Mouse (Mus musculus) heart, adult 18-20 months (tissue): ENCODE measurements around the gene Cspg4. TPM values are rescaled to one million over a fixed set of nuclear protein-coding genes. Genes with fewer than 3 reads are reported as not detected.
"Not testable (repeated sequence)": the region's sequence is repeated elsewhere in the genome, so short reads cannot be mapped to it uniquely, and the experiment has no call there.

Source experiments
- DNase-seq, 2 experiments: peaks; one replicate each; pipeline ENCODE4 v3.0.0; 2021 to 2022; ENCODE audit warnings: mixed read lengths in 1 of 2
- total RNA-seq, 2 experiments: library from RNA; stranded (reverse); gene quantifications; 2 replicates each; pipeline ENCODE4 v1.2.3; 2021

The Cspg4 gene
- total RNA-seq, 2 experiments from 2014 or later: 9.9 to 11.5 TPM

DNA sequence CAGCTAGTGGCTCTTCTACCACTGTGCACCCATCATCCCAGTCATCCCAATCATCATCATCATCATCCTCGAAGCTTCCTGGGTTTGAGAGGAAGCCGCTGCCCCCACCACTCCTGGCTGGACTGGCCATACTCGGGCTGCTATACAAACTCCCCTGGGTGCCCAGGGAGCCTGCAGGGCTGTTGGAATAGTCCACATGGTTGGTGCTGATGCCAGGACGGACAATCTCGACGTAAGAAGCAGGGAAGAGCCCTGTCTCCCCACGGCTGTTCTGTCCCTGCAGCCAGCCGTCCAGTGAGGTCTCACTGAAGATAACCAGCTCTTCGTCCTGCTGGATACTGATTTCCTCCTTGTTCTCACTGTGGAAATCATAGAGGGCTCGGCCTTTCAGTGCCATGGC lies 61.6 kb downstream of the Cspg4 start:
- DNase-seq: no peak

DNA sequence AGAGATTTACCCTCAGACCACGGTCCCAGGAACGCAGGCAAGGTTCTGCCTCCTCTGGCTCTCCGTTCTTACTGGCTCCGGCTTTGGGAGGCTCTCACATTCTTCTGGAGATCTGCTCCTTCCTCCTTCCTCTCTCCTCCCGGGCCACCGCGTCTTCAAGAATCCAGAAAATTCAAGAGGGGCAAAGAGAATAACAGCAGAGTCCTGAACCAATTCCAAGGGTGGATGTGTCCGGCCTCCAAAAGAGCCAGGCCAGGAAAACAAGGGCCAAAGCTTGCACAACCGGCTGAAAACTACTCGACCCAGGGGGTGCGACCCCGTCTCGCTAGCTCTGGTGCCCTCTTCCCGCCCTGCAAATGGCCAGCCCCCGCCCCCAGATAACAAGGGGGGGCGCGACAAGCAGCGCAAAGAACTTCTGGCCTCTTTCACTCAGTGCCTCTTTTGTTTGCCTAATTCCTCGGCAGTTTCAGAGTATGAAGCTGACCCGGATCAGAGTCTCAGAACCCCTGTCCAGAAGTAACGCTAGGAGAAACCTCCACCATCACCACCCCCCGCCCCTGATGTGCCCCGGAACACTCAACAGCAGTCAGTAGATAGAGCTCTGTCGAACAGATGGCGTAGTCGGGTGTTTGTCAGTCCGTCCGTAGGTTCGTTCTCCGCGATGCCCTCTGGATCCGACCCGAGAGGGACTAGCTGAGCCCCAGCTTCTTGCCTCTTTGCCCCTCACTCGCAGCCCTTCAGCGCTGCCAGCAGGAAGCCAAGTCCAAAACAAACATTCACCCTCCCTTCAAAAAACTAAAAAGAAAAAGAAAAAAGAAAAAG lies 62.6 kb downstream of the Cspg4 start:
- peak; percentile 79 to 85 for DNase-seq

DNA sequence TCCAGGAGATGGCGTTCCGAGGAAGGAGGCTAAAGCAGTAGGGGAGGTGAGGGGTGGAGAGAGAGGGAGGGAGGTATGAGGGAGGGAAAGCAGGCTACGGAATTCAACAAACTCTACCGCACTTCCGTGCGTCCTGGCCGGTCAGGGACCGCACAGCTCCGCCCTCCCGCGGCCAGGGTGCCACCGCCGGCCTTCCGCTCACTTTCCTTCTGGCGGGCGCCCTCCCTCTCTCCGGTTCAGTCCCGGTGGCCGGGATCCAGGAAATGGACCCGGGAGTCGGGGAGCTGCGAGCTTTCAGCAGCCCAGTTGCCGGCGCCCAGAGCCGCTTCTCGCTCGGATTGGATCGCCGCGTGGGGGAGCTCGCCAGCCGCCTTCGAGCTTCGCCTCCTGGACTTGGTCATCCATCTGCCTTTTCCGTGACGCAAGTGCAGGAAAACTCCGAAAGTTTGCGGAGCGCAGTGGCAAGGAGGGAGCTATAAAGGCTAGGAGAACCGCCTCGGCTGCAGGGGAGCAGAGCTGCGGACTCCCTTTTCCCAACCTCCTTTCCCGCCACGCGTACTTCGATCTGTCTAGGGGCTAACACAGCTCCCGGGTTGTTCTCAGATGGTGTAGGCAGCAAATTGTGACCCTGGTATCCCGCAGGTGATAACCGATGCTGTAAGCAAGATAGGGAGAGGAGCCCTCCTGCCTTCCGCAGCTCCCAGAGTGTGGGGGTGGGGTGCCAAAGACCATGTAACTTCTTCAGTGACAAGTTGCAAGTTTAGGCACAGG lies 63.4 kb downstream of the Cspg4 start, which contains the start of gene Snx33:
TSS of gene Snx33 (minus strand) at position 331 of the 771 bp plus-strand sequence.
- DNase-seq: peak; percentile 96 to 98

DNA sequence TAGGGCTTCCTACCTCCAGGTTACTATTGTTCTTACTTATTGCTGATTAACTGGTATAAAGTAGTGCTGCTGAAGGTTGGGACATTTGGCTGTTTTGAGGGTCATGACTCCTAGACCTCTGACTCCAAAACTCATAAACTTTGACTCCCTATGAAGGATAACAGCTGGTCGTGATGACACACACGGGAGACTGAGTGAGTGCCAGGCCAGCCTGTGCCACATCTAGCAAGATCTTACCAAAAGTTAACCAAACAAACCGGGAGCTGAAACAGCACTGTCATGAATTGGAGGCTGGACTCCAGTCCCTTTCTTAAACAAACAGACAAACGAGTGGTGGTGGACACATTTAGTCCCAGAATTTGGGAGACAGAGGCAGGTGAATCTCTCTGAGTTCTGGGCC lies 64.7 kb downstream of the Cspg4 start:
- no peak for DNase-seq

DNA sequence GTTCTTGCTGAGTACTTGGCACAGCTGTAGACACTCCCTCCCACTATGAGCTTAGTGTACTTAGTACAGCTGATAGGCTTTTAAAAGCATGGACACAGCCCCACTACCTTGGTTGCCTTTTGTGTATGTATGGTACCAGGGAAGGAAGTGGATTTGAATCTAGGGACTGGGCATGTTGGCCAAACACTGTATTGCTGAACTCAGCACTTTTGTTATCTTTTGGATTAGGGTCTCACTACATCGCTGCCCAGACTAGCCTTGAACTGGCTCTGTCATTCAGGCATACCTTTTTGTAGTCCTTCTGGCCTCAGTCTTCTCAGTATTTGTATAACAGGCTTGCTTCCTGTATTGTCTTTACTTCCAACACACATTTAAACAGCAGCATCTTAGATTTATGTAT lies 65.7 kb downstream of the Cspg4 start:
- no peak for DNase-seq

DNA sequence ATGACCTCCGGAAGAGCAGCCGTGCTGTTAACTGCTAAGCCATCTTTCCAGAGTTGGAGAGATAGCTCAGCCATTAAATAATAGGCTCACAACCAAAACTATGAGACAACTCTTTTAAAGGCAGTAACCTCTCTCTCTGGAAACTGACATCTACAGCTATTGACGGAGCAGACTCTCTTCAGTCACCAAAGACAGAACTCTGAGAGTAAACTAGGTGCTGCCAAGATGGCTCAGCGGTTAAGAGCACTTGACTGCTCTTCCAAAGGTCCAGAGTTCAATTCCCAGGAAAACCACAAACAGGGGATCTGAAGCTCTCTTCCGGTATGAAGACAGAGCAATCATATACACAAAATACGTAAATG lies 72.0 kb downstream of the Cspg4 start:
- DNase-seq: no peak

DNA sequence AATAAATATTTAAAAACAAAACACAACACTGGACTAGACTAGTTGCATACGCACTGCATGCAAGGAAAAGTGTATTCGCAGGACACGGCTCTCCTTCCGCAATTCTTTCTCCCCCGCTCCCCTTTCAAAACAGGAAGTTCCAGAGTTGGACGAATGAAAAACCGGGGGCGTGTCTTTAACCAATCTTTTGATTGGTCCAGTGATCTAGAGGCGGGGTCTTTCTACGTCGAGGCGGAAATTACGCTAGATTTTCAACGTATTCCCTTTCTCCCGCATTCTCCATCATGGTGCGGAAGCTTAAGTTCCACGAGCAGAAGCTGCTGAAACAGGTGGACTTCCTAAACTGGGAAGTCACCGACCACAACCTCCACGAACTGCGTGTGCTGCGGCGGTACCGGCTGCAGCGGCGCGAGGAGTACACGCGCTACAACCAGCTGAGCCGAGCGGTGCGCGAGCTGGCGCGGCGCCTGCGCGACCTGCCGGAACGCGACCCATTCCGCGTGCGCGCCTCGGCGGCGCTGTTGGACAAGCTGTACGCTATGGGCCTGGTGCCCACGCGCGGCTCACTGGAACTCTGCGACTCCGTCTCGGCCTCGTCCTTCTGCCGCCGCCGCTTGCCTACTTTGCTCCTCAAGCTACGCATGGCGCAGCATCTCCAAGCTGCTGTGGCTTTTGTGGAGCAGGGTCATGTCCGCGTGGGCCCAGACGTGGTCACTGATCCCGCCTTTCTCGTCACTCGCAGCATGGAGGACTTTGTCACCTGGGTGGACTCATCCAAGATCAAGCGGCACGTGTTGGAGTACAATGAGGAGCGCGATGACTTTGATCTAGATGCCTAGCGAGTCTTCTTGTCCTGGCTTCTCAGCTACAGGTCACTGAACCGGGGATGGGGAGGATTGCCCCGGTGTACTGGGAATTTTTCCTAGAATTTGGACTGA lies 72.7 kb downstream of the Cspg4 start, which contains the start of gene Imp3:
TSS of gene Imp3 (plus strand) at position 253 of the 938 bp plus-strand sequence.
- peak; percentile 95 to 97 for DNase-seq

DNA sequence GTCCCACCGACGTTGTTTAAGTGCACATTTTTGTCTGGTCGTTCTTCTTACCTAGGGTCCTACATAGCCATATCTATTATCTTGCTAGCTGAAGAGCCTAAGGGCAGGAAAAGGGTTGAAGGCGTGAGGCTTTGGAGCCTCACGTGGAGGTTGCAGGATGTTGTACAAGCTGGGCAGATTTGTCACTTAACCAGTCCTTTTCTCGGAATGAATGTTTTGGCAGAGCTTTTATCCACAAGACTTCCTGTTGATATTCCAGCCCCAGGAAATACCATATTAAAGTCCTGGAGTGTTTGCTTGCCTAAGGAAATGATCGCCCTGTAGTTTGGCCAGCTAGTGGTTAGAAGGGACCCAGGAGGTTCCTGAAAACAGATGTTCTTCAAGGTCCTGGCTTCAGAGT lies 73.5 kb downstream of the Cspg4 start:
- peak; percentile 55 to 77 for DNase-seq

DNA sequence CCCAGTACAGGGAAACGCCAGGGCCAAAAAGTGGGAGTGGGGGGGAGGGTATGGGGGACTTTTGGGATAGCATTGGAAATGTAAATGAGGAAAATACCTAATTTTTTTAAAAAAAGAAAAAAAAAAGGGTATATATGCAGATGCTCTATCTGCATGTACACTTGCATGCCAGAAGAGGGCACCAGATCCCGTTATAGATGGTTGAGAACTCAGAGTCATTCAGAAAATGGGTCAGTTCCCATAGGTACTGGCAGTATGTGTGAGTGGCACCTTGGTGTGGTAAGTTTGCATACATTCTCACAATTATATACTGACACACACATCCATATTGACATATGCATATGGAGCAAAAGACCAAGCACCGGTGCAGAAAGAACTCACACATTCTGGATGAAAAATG lies 82.6 kb downstream of the Cspg4 start:
- DNase-seq: peak; percentile 49 to 62

DNA sequence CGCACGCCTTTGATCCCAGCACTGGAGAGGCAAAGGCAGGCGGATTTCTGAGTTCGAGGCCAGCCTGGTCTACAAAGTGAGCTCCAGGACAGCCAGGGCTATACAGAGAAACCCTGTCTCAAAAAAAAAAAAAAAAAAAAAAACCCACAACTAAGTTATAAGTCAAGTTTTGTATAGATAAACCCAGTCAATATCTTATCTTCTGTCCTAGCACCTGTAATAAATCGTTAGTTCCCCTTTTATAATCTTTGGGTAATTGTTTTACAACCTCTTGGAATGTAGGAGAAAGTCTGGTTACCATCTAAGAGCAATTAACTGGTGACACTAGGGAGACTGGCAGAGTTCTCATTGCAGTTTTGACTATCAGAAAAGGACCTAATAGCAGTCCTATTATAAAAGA lies 83.9 kb downstream of the Cspg4 start:
- not testable (repeated sequence) for DNase-seq

Other genes starting within 250 kb of the Cspg4 start
- gene Lingo1, start 68.6 kb upstream of the Cspg4 start, total RNA-seq: 1 to 10 TPM; 1.0 to 1.1 TPM
- not detected for gene Odf3l1, start 354 bp upstream of the Cspg4 start, total RNA-seq
- gene Snx33, start 63.3 kb downstream of the Cspg4 start, total RNA-seq: 1 to 10 TPM; 7.0 to 8.2 TPM
- gene Imp3, start 72.4 kb downstream of the Cspg4 start, total RNA-seq: 10 to 100 TPM; 55.8 to 58.3 TPM
- gene Snupn, start 85.8 kb downstream of the Cspg4 start, total RNA-seq: 10 to 100 TPM; 10.6 to 11.2 TPM
- 10 to 100 TPM in 1 of 2 experiments, 1 to 10 TPM in 1; 9.3 to 10.1 TPM for gene Ptpn9, start 129.9 kb downstream of the Cspg4 start, total RNA-seq
- gene Sin3a, start 207.0 kb downstream of the Cspg4 start, total RNA-seq: 10 to 100 TPM; 23.0 to 23.6 TPM